Mouse (Mus musculus): ENCODE results near the gene Trak1.

- no peak for TF ChIP-seq HCFC1 (IDR thresholded peaks at IDR 0.05; ENCODE audit: borderline replicate concordance, insufficient read depth, low read length)
- TF ChIP-seq ZC3H11A (IDR thresholded peaks at IDR 0.05; ENCODE audit: borderline replicate concordance, low read depth, low read length) = peak; percentile 91
Observed at GRCm38 (mm10) chr9:121247956-121248775, 49.1 kb upstream of the Trak1 start.

Data from ES-E14 (cell line).